Mouse (Mus musculus) lung, postnatal 0 days (tissue): Measurements from ENCODE around the gene Fbxw8.

Experiments used
- CTCF ChIP-seq: IDR thresholded peaks from 2 replicates; pipeline ENCODE4 v1.5.1; 2016; ENCODE audit warnings: antibody characterized with exemption, mild to moderate bottlenecking
- EP300 ChIP-seq: IDR thresholded peaks from 2 replicates; pipeline ENCODE4 v1.6.1; 2016; ENCODE audit warnings: antibody characterized with exemption, mild to moderate bottlenecking, control low read depth

- TF ChIP-seq CTCF (no peak), EP300 (no peak)
These were observed 123.8 kb downstream of the Fbxw8 start for GRCm38 (mm10) chr5:118031508-118031907.
